Mouse (Mus musculus) thymus, postnatal 10 days (tissue): ENCODE measurements around the gene Doc2a.
"Not testable (repeated sequence)": the region's sequence is repeated elsewhere in the genome, so short reads cannot be mapped to it uniquely, and the experiment has no call there.

Source experiments
- DNase-seq, 2 experiments: peaks; one replicate each; pipeline ENCODE4 v3.0.0; 2021; ENCODE audit warnings: low spot score in 2 of 2

The Doc2a gene

GRCm38 (mm10) chr7:126868003-126868402, 20.8 kb downstream of the Doc2a start:
- no peak for DNase-seq

GRCm38 (mm10) chr7:126869780-126870519, 22.7 kb downstream of the Doc2a start:
- no peak for DNase-seq

- no peak for DNase-seq
Measured at GRCm38 (mm10) chr7:126870520-126870891, 23.3 kb downstream of the Doc2a start.

- no peak for DNase-seq
Measured at GRCm38 (mm10) chr7:126877239-126877638, 30.0 kb downstream of the Doc2a start.

GRCm38 (mm10) chr7:126881040-126881439, 33.8 kb downstream of the Doc2a start:
- no peak for DNase-seq

- peak; percentile 22 to 36 for DNase-seq
Measured at GRCm38 (mm10) chr7:126883731-126884181, 36.5 kb downstream of the Doc2a start.

- DNase-seq = peak; percentile 92 to 93
Measured at GRCm38 (mm10) chr7:126884286-126885164, 37.3 kb downstream of the Doc2a start, which contains the start of gene Taok2. TSS of gene Taok2 (minus strand) at chr7:126884703.

GRCm38 (mm10) chr7:126887281-126887680, 40.1 kb downstream of the Doc2a start:
- DNase-seq = no peak

GRCm38 (mm10) chr7:126888852-126889251, 41.6 kb downstream of the Doc2a start:
- peak in 1 of 2 experiments; percentile 24 for DNase-seq

GRCm38 (mm10) chr7:126896912-126897311, 49.7 kb downstream of the Doc2a start:
- DNase-seq = no peak

GRCm38 (mm10) chr7:126897390-126898101, 50.3 kb downstream of the Doc2a start:
- no peak for DNase-seq

- DNase-seq = peak; percentile 85 to 96
Measured at GRCm38 (mm10) chr7:126898102-126898990, 51.1 kb downstream of the Doc2a start.

GRCm38 (mm10) chr7:126899781-126900180, 52.6 kb downstream of the Doc2a start:
- DNase-seq = not testable (repeated sequence)
